Mouse (Mus musculus) adrenal gland, adult 2 months (tissue): Measurements from ENCODE around the gene Kcnip3. TPM values are rescaled to one million over a fixed set of nuclear protein-coding genes. Genes with fewer than 3 reads are reported as not detected.

Experiments
- DNase-seq: peaks from one replicate; pipeline ENCODE4 v3.0.0; 2021
- polyA plus RNA-seq: library from polyadenylated mRNA; depleted of rRNA; stranded (reverse); fragments of >200 nt; gene quantifications from 2 replicates; pipeline ENCODE4 v1.2.3, GENCODE M21; 2012
- total RNA-seq, 2 experiments: library from RNA; stranded (reverse); gene quantifications; 2 replicates each; pipeline ENCODE4 v1.2.3; 2021

Kcnip3 gene
- total and polyA plus RNA-seq, 3 experiments = 4.2 to 6.4 (median 6.4) TPM

- no peak for DNase-seq
These were observed 50.6 kb downstream of the Kcnip3 start for GRCm38 (mm10) chr2:127471281-127471680.

- no peak for DNase-seq
These were observed 51.2 kb downstream of the Kcnip3 start for GRCm38 (mm10) chr2:127470661-127471060.

- no peak for DNase-seq
These were observed 51.7 kb downstream of the Kcnip3 start for GRCm38 (mm10) chr2:127470183-127470582.

GRCm38 (mm10) chr2:127462314-127462713, 59.6 kb downstream of the Kcnip3 start:
- DNase-seq = peak; percentile 59

GRCm38 (mm10) chr2:127461351-127461750, 60.5 kb downstream of the Kcnip3 start:
- no peak for DNase-seq

GRCm38 (mm10) chr2:127459341-127459740, 62.6 kb downstream of the Kcnip3 start:
- no peak for DNase-seq

GRCm38 (mm10) chr2:127453764-127454163, 68.1 kb downstream of the Kcnip3 start:
- peak; percentile 77 for DNase-seq

GRCm38 (mm10) chr2:127453141-127453540, 68.8 kb downstream of the Kcnip3 start:
- DNase-seq = no peak

- DNase-seq = no peak
These were observed 70.1 kb downstream of the Kcnip3 start for GRCm38 (mm10) chr2:127451748-127452147.

- peak; percentile 74 for DNase-seq
These were observed 72.2 kb downstream of the Kcnip3 start for GRCm38 (mm10) chr2:127449691-127450090.

- DNase-seq = no peak
These were observed 75.0 kb downstream of the Kcnip3 start for GRCm38 (mm10) chr2:127446847-127447246.

- DNase-seq = peak; percentile 93
These were observed 77.7 kb downstream of the Kcnip3 start, which contains the start of gene Fahd2a for GRCm38 (mm10) chr2:127444055-127444789. Fahd2a (minus strand) TSS chr2:127444565.

GRCm38 (mm10) chr2:127437697-127438096, 84.2 kb downstream of the Kcnip3 start:
- DNase-seq = no peak

- DNase-seq = no peak
These were observed 86.3 kb downstream of the Kcnip3 start for GRCm38 (mm10) chr2:127435554-127435953.

- DNase-seq = peak; percentile 33
These were observed 86.8 kb downstream of the Kcnip3 start for GRCm38 (mm10) chr2:127435135-127435534.

GRCm38 (mm10) chr2:127433487-127434295, 88.2 kb downstream of the Kcnip3 start:
- DNase-seq = no peak

- DNase-seq = peak; percentile 52
These were observed 91.7 kb downstream of the Kcnip3 start for GRCm38 (mm10) chr2:127430238-127430637.

- DNase-seq = no peak
These were observed 96.9 kb downstream of the Kcnip3 start, which contains the start of gene Gpat2 for GRCm38 (mm10) chr2:127424977-127425376. Gpat2 (plus strand) TSS chr2:127425199.

GRCm38 (mm10) chr2:127418266-127418970, 103.5 kb downstream of the Kcnip3 start:
- DNase-seq = no peak

- no peak for DNase-seq
These were observed 105.2 kb downstream of the Kcnip3 start for GRCm38 (mm10) chr2:127416706-127417105.

GRCm38 (mm10) chr2:127415806-127416205, 106.1 kb downstream of the Kcnip3 start:
- DNase-seq = no peak

- DNase-seq = no peak
These were observed 110.8 kb downstream of the Kcnip3 start for GRCm38 (mm10) chr2:127411126-127411525.
